Mouse (Mus musculus) E14TG2a.4 (cell line): ENCODE measurements at regions not wholly inside any gene's neighbourhood (a gene's known extent, or its start where the extent isn't known, plus 50 kb on each side); places are given as distances from the start of the nearest gene placed in this dataset.

Experiments
- CTCF ChIP-seq: conservative IDR thresholded peaks from 2 replicates; pipeline ENCODE4 v1.5.1; 2014; ENCODE audit warnings: low read length
- NANOG ChIP-seq: IDR thresholded peaks from 2 replicates; pipeline ENCODE4 v1.6.1; 2014; ENCODE audit warnings: borderline replicate concordance, low read length, mixed read lengths
- POU5F1 ChIP-seq: IDR thresholded peaks from 2 replicates; pipeline ENCODE4 v1.6.1; 2014; ENCODE audit warnings: low read length, borderline replicate concordance

DNA sequence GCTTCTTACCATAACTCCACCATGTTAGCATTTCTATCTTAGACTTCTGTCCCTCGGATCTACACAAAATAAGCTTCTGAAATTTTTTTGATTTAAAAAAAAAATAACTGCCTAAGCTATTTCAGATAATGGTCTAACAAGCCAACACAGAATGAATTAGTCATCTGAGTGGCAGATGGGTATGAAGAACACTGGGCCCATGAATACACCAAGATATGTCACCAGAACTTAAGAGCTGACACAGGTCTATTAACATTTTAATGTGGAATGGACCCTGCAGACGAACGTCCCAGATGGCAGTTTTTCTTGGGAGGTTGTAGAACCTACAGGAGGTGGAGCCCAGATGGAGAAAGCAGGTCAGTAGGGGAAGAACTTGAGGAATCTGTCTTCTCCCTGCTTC, 689.9 kb upstream of the Tmem132c start:
- TF ChIP-seq CTCF (no peak), NANOG (no peak), POU5F1 (no peak)
